Mouse (Mus musculus) cerebellum, adult 2 months (tissue): ENCODE measurements around the gene Dock1.

ENCODE experiments used
- CTCF ChIP-seq: fragments of 200-500 bp; IDR thresholded peaks from 2 replicates; pipeline ENCODE4 v1.5.1; 2011; ENCODE audit warnings: low read depth, mild to moderate bottlenecking, control low read depth, low read length, moderate library complexity, borderline replicate concordance; ENCODE audit not compliant: insufficient read depth
- POLR2A ChIP-seq: fragments of 200-500 bp; IDR thresholded peaks from 2 replicates; pipeline ENCODE4 v1.6.1; 2011; ENCODE audit warnings: low read length, control low read depth, borderline replicate concordance; ENCODE audit not compliant: insufficient read depth

GRCm38 (mm10) chr7:135077340-135077739 lies 406.9 kb downstream of the Dock1 start:
- TF ChIP-seq POLR2A (no peak), CTCF (no peak)
